Mouse (Mus musculus) C2C12 (cell line): Measurements from ENCODE around the gene Hadh. TPM values are rescaled to one million over a fixed set of nuclear protein-coding genes. Genes with fewer than 3 reads are reported as not detected.

Source experiments
- H3K27me3 ChIP-seq: one replicate; pipeline ENCODE4 v1.6.1; 2011; ENCODE audit not compliant: control insufficient read depth, insufficient read depth, insufficient read length
- H3K36me3 ChIP-seq: one replicate; pipeline ENCODE4 v1.6.1; 2011; ENCODE audit not compliant: control insufficient read depth, insufficient read depth
- H3K4me3 ChIP-seq: one replicate; pipeline ENCODE4 v1.5.1; 2011; ENCODE audit warnings: mild to moderate bottlenecking, control low read depth; ENCODE audit not compliant: poor library complexity, insufficient read depth, severe bottlenecking
- H3K79me2 ChIP-seq: one replicate; pipeline ENCODE4 v1.6.1; 2011; ENCODE audit not compliant: control insufficient read depth, insufficient read depth
- H3K79me3 ChIP-seq: one replicate; pipeline ENCODE4 v1.6.1; 2011; ENCODE audit warnings: low read depth, control low read depth
- H3ac ChIP-seq: one replicate; pipeline ENCODE3; 2011; ENCODE audit warnings: low read depth; ENCODE audit not compliant: control insufficient read depth, insufficient read length
- CEBPB ChIP-seq: IDR thresholded peaks from one replicate; pipeline ENCODE4 v1.6.1; 2011; ENCODE audit warnings: low read depth, mild to moderate bottlenecking, control low read depth, moderate library complexity
- CTCF ChIP-seq: IDR thresholded peaks from one replicate; pipeline ENCODE4 v1.5.1; 2011; ENCODE audit not compliant: control insufficient read depth, insufficient read depth, insufficient read length
- FOSL1 ChIP-seq: IDR thresholded peaks from one replicate; pipeline ENCODE4 v1.8.0; 2011; ENCODE audit warnings: mild to moderate bottlenecking, low read length; ENCODE audit not compliant: poor library complexity, insufficient read depth, severe bottlenecking
- MAX ChIP-seq: IDR thresholded peaks from one replicate; pipeline ENCODE4 v1.6.1; 2011; ENCODE audit warnings: mild to moderate bottlenecking, control low read depth
- MYOD1 ChIP-seq: IDR thresholded peaks from one replicate; pipeline ENCODE4 v1.6.1; 2011; ENCODE audit warnings: low read depth; ENCODE audit not compliant: control insufficient read depth, insufficient read length
- MYOG ChIP-seq: IDR thresholded peaks from one replicate; pipeline ENCODE4 v1.6.1; 2011; ENCODE audit not compliant: control insufficient read depth, insufficient read length; ENCODE audit errors: extremely low read depth
- USF1 ChIP-seq: IDR thresholded peaks from one replicate; pipeline ENCODE4 v1.6.1; 2011; ENCODE audit warnings: low read depth, mild to moderate bottlenecking, control low read depth, moderate library complexity
- polyA plus RNA-seq: library from polyadenylated mRNA; unstranded; fragments of >200 nt; fragmentation: generic; extraction: Trizol; gene quantifications from one replicate; pipeline ENCODE4 v1.2.1, GENCODE M21; 2012; ENCODE audit warnings: missing spikeins

Gene Hadh
- polyA plus RNA-seq, 1 experiment = 65.3 TPM

DNA sequence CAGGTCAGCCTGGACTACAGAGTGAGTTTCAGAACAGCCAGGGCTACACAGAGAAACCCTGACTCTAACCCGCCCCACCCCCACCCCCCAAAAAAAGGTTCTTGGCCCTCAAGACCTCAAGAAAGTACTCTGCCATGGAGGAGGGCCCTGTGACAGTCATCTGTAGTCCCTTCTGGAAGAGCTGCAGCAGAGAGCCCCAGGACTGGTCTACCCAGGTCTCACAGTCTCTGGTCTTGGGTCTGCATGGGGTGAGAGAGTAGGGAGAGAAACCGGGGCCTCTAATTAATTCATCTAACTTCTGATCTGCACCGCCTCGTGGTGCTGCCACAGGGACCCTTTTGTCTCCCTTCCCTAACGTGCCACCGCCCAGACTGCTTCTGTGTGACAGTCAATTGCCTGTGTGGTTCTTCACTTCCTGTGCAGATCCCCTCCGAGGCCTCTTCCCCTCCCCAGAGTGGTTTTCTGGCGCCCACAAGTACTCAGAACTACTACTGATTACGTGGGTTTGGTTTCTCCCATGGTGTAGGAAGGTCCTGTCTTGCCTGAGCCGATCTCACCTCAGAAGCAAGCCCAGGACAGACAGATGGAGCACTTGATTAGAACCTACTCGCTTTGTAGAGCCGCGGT lies 63.5 kb downstream of the Hadh start:
- no peaks in the 10 kb centered on the region for H3K79me3 ChIP-seq
- no peaks in the 10 kb centered on the region for H3K79me2 ChIP-seq
- TF ChIP-seq USF1 (no peak), CTCF (no peak)
- no peak overlapping the region for H3ac ChIP-seq
- no peaks in the 10 kb centered on the region for H3K36me3 ChIP-seq
- no peaks in the 10 kb centered on the region for H3K27me3 ChIP-seq
- H3K4me3 ChIP-seq = no peak overlapping the region

DNA sequence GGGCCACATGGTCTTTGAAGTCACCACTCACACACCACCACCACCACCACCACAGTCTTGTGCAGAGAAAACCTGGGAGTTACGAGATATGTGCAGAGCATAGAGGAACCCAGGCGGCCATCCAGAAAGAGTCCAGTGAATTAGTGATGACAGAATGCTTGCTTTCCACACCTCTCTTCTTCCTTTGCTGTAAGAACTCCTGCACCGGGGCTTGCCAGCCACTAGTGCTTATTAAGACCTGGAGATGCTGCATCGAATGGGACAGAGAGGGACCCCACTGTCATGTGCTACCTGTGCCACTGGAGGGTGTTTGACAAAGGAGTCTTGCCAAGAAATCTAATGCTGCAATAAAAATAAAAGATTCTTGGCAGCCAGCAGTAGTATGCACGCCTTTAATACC lies 64.1 kb downstream of the Hadh start:
- no peaks in the 10 kb centered on the region for H3K79me2 ChIP-seq
- no peak overlapping the region for H3ac ChIP-seq
- no peaks in the 10 kb centered on the region for H3K79me3 ChIP-seq
- no peak for TF ChIP-seq MYOG
- TF ChIP-seq MAX = no peak
- TF ChIP-seq USF1 = no peak
- no peak for TF ChIP-seq MYOD1
- TF ChIP-seq CEBPB = no peak
- no peak for TF ChIP-seq FOSL1
- TF ChIP-seq CTCF = no peak
- H3K27me3 ChIP-seq = no peaks in the 10 kb centered on the region
- no peak overlapping the region for H3K4me3 ChIP-seq
- H3K36me3 ChIP-seq = no peaks in the 10 kb centered on the region

DNA sequence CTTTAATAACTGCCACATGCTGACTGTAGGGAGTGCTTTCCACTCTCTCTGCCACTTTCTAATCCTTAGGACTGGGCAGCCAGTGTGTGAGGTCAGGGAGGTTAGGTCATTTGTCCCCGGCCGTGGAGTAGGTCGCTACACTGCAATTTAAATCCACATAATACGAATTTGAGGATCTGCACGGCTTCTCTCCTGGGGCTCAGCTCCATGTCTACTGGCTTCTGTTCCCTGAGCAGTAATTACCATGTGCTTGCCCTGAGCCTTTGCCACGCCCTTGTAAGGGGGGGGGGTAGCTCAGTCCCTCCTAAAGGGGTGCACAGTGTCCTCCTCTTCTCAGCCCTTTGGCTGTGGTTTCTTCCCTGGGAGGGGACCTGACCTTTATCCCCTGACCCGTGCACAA lies 69.6 kb downstream of the Hadh start:
- TF ChIP-seq USF1 = no peak
- TF ChIP-seq MYOD1 = no peak
- no peak for TF ChIP-seq MAX
- no peak for TF ChIP-seq FOSL1
- TF ChIP-seq CEBPB = no peak
- no peak for TF ChIP-seq MYOG
- TF ChIP-seq CTCF = no peak
- no peak overlapping the region for H3ac ChIP-seq
- no peaks in the 10 kb centered on the region for H3K79me3 ChIP-seq
- no peak overlapping the region for H3K4me3 ChIP-seq
- H3K79me2 ChIP-seq = no peaks in the 10 kb centered on the region
- H3K27me3 ChIP-seq = no peaks in the 10 kb centered on the region
- no peaks in the 10 kb centered on the region for H3K36me3 ChIP-seq

DNA sequence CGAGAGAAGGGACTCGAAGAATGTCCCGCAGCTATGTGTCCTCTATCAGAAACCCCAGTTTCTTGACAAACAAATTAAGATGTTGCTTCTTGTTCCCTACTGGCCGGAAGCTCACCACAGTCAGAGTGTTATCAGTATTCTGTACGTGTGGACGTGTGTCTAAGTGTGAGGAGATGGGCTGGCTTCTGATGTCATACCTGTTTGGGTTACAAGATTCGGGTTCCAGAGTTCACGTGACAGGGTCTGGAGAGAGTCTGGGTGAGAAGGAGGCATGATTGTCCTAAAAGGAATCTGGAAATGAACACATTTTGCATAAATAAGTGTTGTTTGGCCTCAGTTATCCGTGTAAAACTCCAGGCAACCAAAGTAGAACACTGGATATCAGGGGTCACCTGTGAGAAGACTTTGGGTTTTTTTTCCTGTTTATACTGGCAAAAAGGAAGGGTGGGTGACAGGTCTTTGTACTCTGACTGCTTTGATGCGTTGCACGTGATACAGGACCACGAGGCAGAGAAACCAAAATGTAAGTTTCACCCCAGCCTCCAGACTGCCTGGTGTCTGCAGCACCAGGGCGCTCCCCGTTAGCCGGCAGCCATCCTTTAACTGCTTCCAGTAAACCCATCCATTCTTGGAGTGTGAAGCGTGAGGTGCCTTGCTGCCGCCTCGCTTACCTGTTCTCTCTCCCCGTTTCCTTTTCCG lies 72.2 kb downstream of the Hadh start:
- Histone ChIP-seq H3K27me3 (no peaks in the 10 kb centered on the region), H3K36me3 (no peaks in the 10 kb centered on the region), H3ac (no peak overlapping the region), H3K79me2 (no peaks in the 10 kb centered on the region), H3K4me3 (no peak overlapping the region), H3K79me3 (no peaks in the 10 kb centered on the region)
- TF ChIP-seq MYOD1 (no peak), USF1 (no peak), CEBPB (no peak), FOSL1 (no peak), MYOG (no peak), MAX (no peak), CTCF (no peak)

DNA sequence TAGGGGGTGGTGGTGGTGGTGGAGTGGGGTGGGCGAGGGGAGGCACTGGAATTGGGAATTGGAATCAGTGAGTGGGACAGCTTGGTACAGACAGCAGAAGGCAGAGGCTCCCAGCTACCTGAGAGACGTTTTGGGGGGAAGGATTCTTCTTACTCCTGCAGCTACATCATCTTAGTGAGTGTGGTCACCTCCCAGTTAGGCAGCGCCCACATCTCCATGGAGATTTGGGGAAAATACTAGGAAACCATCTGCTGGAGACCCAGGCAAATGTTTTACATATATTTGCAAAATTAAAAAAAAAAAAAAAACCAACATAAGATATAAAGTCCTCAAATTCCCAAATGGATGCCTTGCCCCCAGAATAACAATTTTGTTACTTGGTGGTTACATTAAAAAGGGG lies 72.9 kb downstream of the Hadh start:
- Histone ChIP-seq H3K4me3 (no peak overlapping the region), H3K27me3 (no peaks in the 10 kb centered on the region), H3ac (no peak overlapping the region), H3K79me3 (no peaks in the 10 kb centered on the region), H3K36me3 (no peaks in the 10 kb centered on the region), H3K79me2 (no peaks in the 10 kb centered on the region)
- TF ChIP-seq CTCF = no peak

DNA sequence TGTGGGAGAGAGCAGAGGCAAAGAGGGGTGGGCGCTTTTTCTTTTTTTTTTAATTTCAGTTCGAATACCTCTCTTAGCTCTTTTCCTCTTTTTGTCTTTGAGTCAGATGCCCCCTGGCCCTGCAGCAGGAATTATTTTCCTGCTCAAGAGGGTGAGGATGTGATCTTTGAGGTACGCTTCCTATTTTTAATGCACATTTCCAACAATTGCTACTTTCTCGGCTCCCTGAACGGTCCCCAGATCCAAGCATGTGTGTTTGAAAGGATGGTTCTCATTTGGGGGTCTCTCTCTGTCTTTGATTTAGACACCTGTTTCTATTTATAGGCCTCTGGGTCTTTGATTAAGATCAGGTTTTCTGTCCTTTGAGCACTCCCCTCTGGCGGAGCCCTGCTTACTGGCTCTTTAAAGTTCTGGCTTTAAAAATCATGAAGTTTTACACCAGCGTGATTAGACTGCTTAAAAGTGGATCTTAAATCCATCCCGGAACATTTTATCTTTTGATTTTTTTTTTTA lies 75.3 kb downstream of the Hadh start:
- no peaks in the 10 kb centered on the region for H3K79me3 ChIP-seq
- no peak overlapping the region for H3ac ChIP-seq
- no peaks in the 10 kb centered on the region for H3K36me3 ChIP-seq
- no peak for TF ChIP-seq CEBPB
- no peak for TF ChIP-seq USF1
- no peak for TF ChIP-seq FOSL1
- no peak for TF ChIP-seq MYOD1
- TF ChIP-seq CTCF = no peak
- no peak for TF ChIP-seq MAX
- no peak for TF ChIP-seq MYOG
- H3K4me3 ChIP-seq = no peak overlapping the region
- H3K27me3 ChIP-seq = no peaks in the 10 kb centered on the region
- H3K79me2 ChIP-seq = no peaks in the 10 kb centered on the region
